Mouse (Mus musculus) splenic B cell, adult 2 months (primary cell): ENCODE measurements around the gene Gfy.
A peak's percentile ranks its signal among the peaks of the same experiment; 100 is the strongest.
"Not testable (repeated sequence)": the region's sequence is repeated elsewhere in the genome, so short reads cannot be mapped to it uniquely, and the experiment has no call there.

Source experiments
- DNase-seq: peaks from one replicate; pipeline ENCODE4 v3.0.0-alpha.2; 2011; ENCODE audit warnings: low read depth, low spot score
- H3K27me3 ChIP-seq: 2 replicates; pipeline ENCODE4 v1.6.1; 2012; ENCODE audit warnings: mild to moderate bottlenecking, low read length, moderate library complexity, mixed read lengths; ENCODE audit not compliant: control insufficient read depth, poor library complexity, insufficient read depth, severe bottlenecking
- H3K36me3 ChIP-seq: 2 replicates; pipeline ENCODE4 v1.6.1; 2012; ENCODE audit warnings: mild to moderate bottlenecking, low read length, moderate library complexity, mixed read lengths; ENCODE audit not compliant: control insufficient read depth, poor library complexity, insufficient read depth, severe bottlenecking

Gene Gfy

GRCm38 (mm10) chr7:45154096-45154992 lies 25.0 kb downstream of the Gfy start, which contains the start of the genes Pih1d1 and Aldh16a1:
Pih1d1 (plus strand) TSS chr7:45154303.
Aldh16a1 (minus strand) TSS chr7:45154584.
- DNase-seq, result peak; percentile 98
- Histone ChIP-seq H3K27me3 (no peaks in the 10 kb centered on the region), H3K36me3 (no peaks in the 10 kb centered on the region; the same call in 1 of the 2 replicates)

GRCm38 (mm10) chr7:45153586-45153985 lies 25.8 kb downstream of the Gfy start:
- Histone ChIP-seq H3K27me3 (no peaks in the 10 kb centered on the region), H3K36me3 (no peaks in the 10 kb centered on the region; the same call in 1 of the 2 replicates)
- no peak for DNase-seq

- not testable (repeated sequence) for H3K27me3 ChIP-seq, DNase-seq, H3K36me3 ChIP-seq
Measured at GRCm38 (mm10) chr7:45153052-45153451, 26.3 kb downstream of the Gfy start.

- H3K36me3 ChIP-seq, result peaks cover 1% of the 10 kb centered on the region
- no peaks in the 10 kb centered on the region for H3K27me3 ChIP-seq
- no peak for DNase-seq
Measured at GRCm38 (mm10) chr7:45151303-45151702, 28.1 kb downstream of the Gfy start.

- Histone ChIP-seq H3K27me3 (no peaks in the 10 kb centered on the region), H3K36me3 (peaks cover 1% of the 10 kb centered on the region)
- DNase-seq, result no peak
Measured at GRCm38 (mm10) chr7:45150321-45150720, 29.0 kb downstream of the Gfy start.

- Histone ChIP-seq H3K27me3 (no peaks in the 10 kb centered on the region), H3K36me3 (peaks cover 1% of the 10 kb centered on the region)
- DNase-seq, result no peak
Measured at GRCm38 (mm10) chr7:45149545-45149944, 29.8 kb downstream of the Gfy start.

- Histone ChIP-seq H3K27me3 (no peaks in the 10 kb centered on the region), H3K36me3 (peaks cover 1% of the 10 kb centered on the region)
- no peak for DNase-seq
Measured at GRCm38 (mm10) chr7:45148534-45149098, 30.8 kb downstream of the Gfy start.

- DNase-seq, result no peak
- peaks cover 1% of the 10 kb centered on the region for H3K36me3 ChIP-seq
- H3K27me3 ChIP-seq, result no peaks in the 10 kb centered on the region
Measured at GRCm38 (mm10) chr7:45147899-45148298, 31.5 kb downstream of the Gfy start.

GRCm38 (mm10) chr7:45147267-45147666 lies 32.1 kb downstream of the Gfy start:
- no peaks in the 10 kb centered on the region for H3K27me3 ChIP-seq
- peaks cover 1% of the 10 kb centered on the region for H3K36me3 ChIP-seq
- no peak for DNase-seq

- H3K27me3 ChIP-seq, result no peaks in the 10 kb centered on the region
- peaks cover 3% of the 10 kb centered on the region for H3K36me3 ChIP-seq
- no peak for DNase-seq
Measured at GRCm38 (mm10) chr7:45145460-45145859, 33.9 kb downstream of the Gfy start.

- peaks cover 3% of the 10 kb centered on the region for H3K36me3 ChIP-seq
- DNase-seq, result no peak
- no peaks in the 10 kb centered on the region for H3K27me3 ChIP-seq
Measured at GRCm38 (mm10) chr7:45144368-45145174, 34.8 kb downstream of the Gfy start.

GRCm38 (mm10) chr7:45141914-45142313 lies 37.5 kb downstream of the Gfy start:
- no peaks in the 10 kb centered on the region for H3K27me3 ChIP-seq
- no peak for DNase-seq
- peaks cover 1% of the 10 kb centered on the region for H3K36me3 ChIP-seq

- peaks cover 1% of the 10 kb centered on the region for H3K36me3 ChIP-seq
- DNase-seq, result no peak
- H3K27me3 ChIP-seq, result no peaks in the 10 kb centered on the region
Measured at GRCm38 (mm10) chr7:45141319-45141718, 38.0 kb downstream of the Gfy start.

GRCm38 (mm10) chr7:45139904-45140723 lies 39.3 kb downstream of the Gfy start:
- peaks cover 1% of the 10 kb centered on the region for H3K36me3 ChIP-seq
- no peaks in the 10 kb centered on the region for H3K27me3 ChIP-seq
- DNase-seq, result no peak
